Mouse (Mus musculus) regulatory T cell (primary cell): Measurements from ENCODE around the gene Krtap22-2.
"Not testable (repeated sequence)": the region's sequence is repeated elsewhere in the genome, so short reads cannot be mapped to it uniquely, and the experiment has no call there.

Source experiments
- in situ Hi-C: fragments of 300-600 bp; cut with MboI, MseI; formaldehyde crosslinking; loops from one replicate; pipeline ENCODE4 v1.15.1; 2025; ENCODE audit warnings: high pct_unique_total_duplicates

The Krtap22-2 gene

DNA sequence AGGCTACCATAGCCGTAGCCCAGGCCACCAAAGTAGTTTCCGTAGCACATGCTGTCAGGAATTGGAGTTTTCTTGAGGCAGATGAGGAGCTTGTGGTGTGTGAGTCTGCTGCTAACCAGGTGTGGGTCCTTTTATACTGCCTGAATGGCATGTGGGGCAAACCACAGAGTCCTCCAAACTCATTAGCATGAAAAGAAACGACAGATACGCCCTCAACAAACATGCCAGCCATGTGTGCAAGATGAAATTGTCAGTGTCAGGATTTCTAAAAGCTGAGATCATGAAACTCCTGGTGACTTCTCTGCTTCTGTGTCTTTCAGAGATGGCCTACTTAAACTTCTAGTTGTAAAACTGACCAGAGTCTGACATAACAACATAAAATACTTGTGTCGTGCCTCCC lies at the start of gene Krtap22-2:
TSS of gene Krtap22-2 (minus strand) at position 101 of the 400 bp plus-strand sequence.
- in situ Hi-C loops, result no loop called here

DNA sequence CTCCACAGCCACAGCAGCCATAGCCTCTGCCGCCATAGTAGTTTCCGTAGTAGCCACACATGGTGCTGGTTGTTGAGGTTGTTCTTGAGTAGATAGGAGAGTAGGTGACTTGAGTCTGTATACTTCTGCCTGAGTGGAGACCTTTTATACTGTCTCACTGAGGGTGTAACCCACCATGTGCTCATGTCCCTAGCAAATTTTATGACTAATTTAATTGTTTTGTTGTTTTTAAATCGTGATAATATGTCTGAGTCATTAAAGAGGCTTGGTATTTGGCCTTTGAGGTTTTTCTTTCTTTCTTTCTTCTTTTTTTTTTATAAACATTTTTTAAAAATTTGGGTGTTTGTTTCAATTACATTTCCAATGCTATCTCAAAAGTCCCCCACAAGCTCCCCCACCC lies 37.2 kb upstream of the Krtap22-2 start, which contains the start of gene Krtap6-5:
TSS of gene Krtap6-5 (minus strand) at position 101 of the 400 bp plus-strand sequence.
- in situ Hi-C loops, result no loop called here

DNA sequence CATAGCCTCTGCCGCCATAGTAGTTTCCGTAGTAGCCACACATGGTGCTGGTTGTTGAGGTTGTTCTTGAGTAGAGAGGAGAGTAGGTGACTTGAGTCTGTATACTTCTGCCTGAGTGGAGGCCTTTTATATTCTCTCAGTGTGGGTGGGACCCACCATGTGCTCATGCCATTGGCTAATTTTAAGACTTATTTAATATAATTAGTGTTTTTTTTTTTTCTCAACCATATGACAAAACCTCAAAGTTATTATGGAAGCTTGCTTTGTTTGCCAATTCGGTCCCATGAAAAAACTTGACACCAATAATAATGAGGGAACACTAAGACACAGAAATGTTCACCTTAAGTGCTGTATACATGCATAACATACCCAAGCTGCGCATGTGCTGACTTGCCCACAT lies 30.8 kb upstream of the Krtap22-2 start, which contains the start of gene Gm10228:
TSS of gene Gm10228 (minus strand) at position 101 of the 400 bp plus-strand sequence.
- in situ Hi-C loops, result not testable (repeated sequence)

DNA sequence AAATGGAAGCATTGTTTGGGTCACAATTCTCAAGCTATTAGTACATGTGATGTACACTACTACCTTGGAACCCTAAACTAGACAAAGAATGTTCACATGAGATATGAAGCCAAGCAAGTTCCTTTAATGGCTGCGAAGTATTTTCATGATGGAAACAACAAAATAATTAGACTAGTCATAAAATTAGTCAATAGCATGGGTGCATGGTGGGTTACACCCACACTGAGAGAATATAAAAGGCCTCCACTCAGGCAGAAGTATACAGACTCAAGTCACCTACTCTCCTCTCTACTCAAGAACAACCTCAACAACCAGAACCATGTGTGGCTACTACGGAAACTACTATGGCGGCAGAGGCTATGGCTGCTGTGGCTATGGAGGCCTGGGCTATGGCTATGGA lies 20.8 kb upstream of the Krtap22-2 start, which contains the start of gene Krtap6-1:
TSS of gene Krtap6-1 (plus strand) at position 301 of the 400 bp plus-strand sequence.
- in situ Hi-C loops, result not testable (repeated sequence)

DNA sequence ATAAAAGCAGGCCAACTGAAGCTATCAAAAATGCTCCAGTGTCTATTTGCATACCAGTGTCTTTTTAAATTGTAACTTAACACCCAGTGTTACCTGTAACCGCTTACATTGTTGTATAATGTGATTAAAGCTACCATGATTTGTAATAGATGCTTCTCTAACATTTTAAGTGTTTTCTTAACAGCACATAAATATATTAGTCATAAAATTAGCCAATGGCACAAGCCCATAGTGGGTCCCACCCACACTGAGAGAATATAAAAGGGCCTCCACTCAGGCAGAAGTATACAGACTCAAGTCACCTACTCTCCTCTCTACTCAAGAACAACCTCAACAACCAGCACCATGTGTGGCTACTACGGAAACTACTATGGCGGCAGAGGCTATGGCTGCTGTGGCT lies 4.4 kb upstream of the Krtap22-2 start, which contains the start of gene Gm10229:
TSS of gene Gm10229 (plus strand) at position 301 of the 400 bp plus-strand sequence.
- in situ Hi-C loops, result not testable (repeated sequence)

DNA sequence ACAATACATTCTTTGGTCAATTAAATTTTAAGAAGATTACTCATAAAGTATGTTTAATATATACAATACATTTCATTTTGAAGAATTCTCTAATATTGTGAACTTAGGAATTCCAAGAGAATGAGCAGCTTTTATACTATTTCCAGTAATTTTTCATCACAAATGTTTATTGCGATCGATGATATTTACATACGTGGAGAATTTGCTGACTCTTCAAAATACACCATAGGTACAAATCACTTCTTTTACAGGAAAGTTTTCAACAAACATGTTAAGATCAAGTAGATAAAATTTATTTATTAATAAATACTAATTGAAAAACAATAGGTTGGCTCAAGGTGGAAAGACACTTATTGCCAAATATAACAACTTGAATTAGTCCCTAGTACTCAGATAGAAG lies 3.4 kb upstream of the Krtap22-2 start:
- in situ Hi-C loops, result no loop called here

DNA sequence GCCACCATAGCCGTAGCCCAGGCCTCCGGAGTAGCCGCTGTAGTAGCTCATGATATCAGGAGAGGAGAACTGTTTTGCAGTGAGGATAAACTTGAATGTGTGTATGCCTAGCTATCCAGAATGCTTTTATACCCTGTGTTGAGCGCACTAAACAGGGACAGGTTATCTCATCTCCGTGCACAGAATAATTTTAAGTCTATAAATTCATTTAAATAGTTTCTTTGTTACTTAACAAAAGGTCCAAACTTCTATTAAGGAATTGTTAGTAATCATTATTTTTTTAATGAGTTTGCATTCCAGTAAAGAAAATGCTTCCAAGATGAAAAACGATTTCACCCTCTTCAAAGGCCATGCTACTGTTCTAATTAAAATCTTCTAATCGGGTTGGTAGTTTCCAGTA lies 47.8 kb downstream of the Krtap22-2 start, which contains the start of gene Krtap16-3:
TSS of gene Krtap16-3 (minus strand) at position 101 of the 400 bp plus-strand sequence.
- in situ Hi-C loops, result no loop called here
